Comparison of ENCODE assay signal across 1 mouse cellular context in genomic region chr8:123977499-123977898, GRCm38 (mm10).
TF ChIP-seq lines count a peak whose summit lies in the region.

No protein-coding gene starts in this region.

TF ChIP-seq in MEL, 35 proteins besides CTCF, POLR2A, EP300 and RAD21:
- TF ChIP-seq KAT2A (conservative IDR thresholded peaks at IDR 0.05; ENCODE audit: low read depth, low read length) (no peak), TBP (IDR thresholded peaks at IDR 0.05; ENCODE audit: low read depth, low read length) (no peak), MEF2A (IDR thresholded peaks at IDR 0.05; ENCODE audit: extremely low read depth, insufficient replicate concordance, low read depth, low read length, poor library complexity, severe bottlenecking) (no peak), POLR2AphosphoS2 (IDR thresholded peaks at IDR 0.05; ENCODE audit: low read length) (no peak), MYC (IDR thresholded peaks at IDR 0.05; ENCODE audit: low read depth, low read length) (no peak), POLR2AphosphoS5 (IDR thresholded peaks at IDR 0.05; ENCODE audit: borderline replicate concordance, low read depth, low read length) (no peak), JUND (IDR thresholded peaks at IDR 0.05; ENCODE audit: low read depth, low read length) (no peak), USF1 (IDR thresholded peaks at IDR 0.05; ENCODE audit: low read depth, low read length) (no peak), ZNF384 (IDR thresholded peaks at IDR 0.05; ENCODE audit: low read depth, low read length) (no peak), MYB (IDR thresholded peaks at IDR 0.05; ENCODE audit: low read depth, low read length) (no peak), ETS1 (IDR thresholded peaks at IDR 0.05; ENCODE audit: low read depth, low read length) (no peak), TCF12 (IDR thresholded peaks at IDR 0.05; ENCODE audit: low read depth, low read length) (no peak), MAFK (IDR thresholded peaks at IDR 0.05; ENCODE audit: borderline replicate concordance, low read depth, low read length) (no peak), CHD2 (IDR thresholded peaks at IDR 0.05; ENCODE audit: low read length) (no peak), ZMIZ1 (IDR thresholded peaks at IDR 0.05; ENCODE audit: low read depth, low read length) (no peak), MXI1 (IDR thresholded peaks at IDR 0.05; ENCODE audit: low read depth, low read length) (no peak), ZC3H11A (IDR thresholded peaks at IDR 0.05; ENCODE audit: low read depth, low read length) (no peak), RCOR1 (IDR thresholded peaks at IDR 0.05; ENCODE audit: low read depth, low read length) (no peak)
TF ChIP-seq in MEL: peak in this region for 0.
